Comparison of ENCODE assay signal across 19 mouse cellular contexts in the genomic region with DNA sequence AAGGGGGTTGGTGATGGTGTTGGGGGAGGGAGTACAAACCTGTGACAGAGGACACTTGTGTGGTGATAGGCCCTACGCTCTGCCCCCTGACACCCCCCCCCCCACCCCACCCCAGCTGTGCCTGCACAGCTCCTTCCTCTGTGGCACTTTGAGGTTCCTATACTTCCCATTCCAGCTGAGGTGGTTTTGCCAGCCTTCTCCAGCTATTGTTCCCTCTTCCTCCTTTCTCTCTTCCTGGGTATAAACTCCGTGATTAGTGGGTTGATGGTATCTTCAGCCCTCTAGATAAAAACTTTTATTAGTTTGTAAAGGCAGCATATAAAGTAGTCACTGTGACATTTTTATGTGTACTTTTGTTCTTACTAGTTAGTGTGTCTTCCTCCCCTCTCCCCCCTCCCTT. TPM values are rescaled to one million over a fixed set of nuclear protein-coding genes. Genes with fewer than 3 reads are reported as not detected.
DNase-seq lines count a peak whose midpoint lies in the region; ATAC-seq and TF ChIP-seq lines count a peak whose summit lies in the region.
"Had no signal": no experiment of that assay in that cellular context is flagged by ENCODE, and none has a peak within 500 bp of the region (broad histone marks: within the 10 kb centered on the region; RNA-seq: fewer than 3 reads in every experiment).

No protein-coding gene starts in this region.

- H3K4me2 ChIP-seq in hindbrain, embryonic 12.5 days (replicated peaks): no peak overlapping the region
- no peak overlapping the region for H3K4me2 ChIP-seq in hindbrain, embryonic 13.5 days
- H3K4me2 ChIP-seq in midbrain, embryonic 16.5 days (ENCODE audit: low read length): no peak overlapping the region
- H3K4me2 ChIP-seq in limb, embryonic 14.5 days (replicated peaks; ENCODE audit: low read depth, low read length, severe bottlenecking): no peak overlapping the region
- H3K4me2 ChIP-seq: liver, embryonic 15.5 days had no signal

- H3K9me3 ChIP-seq in hindbrain, embryonic 12.5 days (replicated peaks): no peaks in the 10 kb centered on the region
- no peaks in the 10 kb centered on the region for H3K9me3 ChIP-seq in hindbrain, embryonic 13.5 days
- no peaks in the 10 kb centered on the region for H3K9me3 ChIP-seq in midbrain, embryonic 10.5 days (replicated peaks)
- no peaks in the 10 kb centered on the region for H3K9me3 ChIP-seq in midbrain, embryonic 16.5 days (replicated peaks; ENCODE audit: control insufficient read depth, low read length, poor library complexity, severe bottlenecking)
- no peaks in the 10 kb centered on the region for H3K9me3 ChIP-seq in limb, embryonic 14.5 days (ENCODE audit: control insufficient read depth, low read length)
- H3K9me3 ChIP-seq: liver, embryonic 15.5 days had no signal

- no peaks in the 10 kb centered on the region for H3K27me3 ChIP-seq in hindbrain, embryonic 12.5 days
- no peaks in the 10 kb centered on the region for H3K27me3 ChIP-seq in hindbrain, embryonic 13.5 days
- H3K27me3 ChIP-seq in midbrain, embryonic 10.5 days (ENCODE audit: low read depth, poor library complexity, severe bottlenecking): no peaks in the 10 kb centered on the region
- no peaks in the 10 kb centered on the region for H3K27me3 ChIP-seq in midbrain, embryonic 16.5 days (ENCODE audit: control insufficient read depth, insufficient read depth, low read depth, low read length)
- H3K27me3 ChIP-seq in limb, embryonic 14.5 days (ENCODE audit: control insufficient read depth, insufficient read depth, low read length): no peaks in the 10 kb centered on the region
- H3K27me3 ChIP-seq: liver, embryonic 15.5 days had no signal

- no peak for ATAC-seq in hindbrain, embryonic 12.5 days (ENCODE audit: low FRiP score)
- ATAC-seq in hindbrain, embryonic 13.5 days (ENCODE audit: low FRiP score): no peak
- no peak for ATAC-seq in midbrain, embryonic 16.5 days
- ATAC-seq in limb, embryonic 14.5 days (ENCODE audit: low FRiP score, low read depth): 0 out of 2 replicates have a peak, but pooled peaks have one; percentile 5

- no peak for TF ChIP-seq POLR2A in limb, embryonic 14.5 days (IDR thresholded peaks at IDR 0.05; ENCODE audit: borderline replicate concordance, extremely low read depth, insufficient read depth, insufficient read length)

- no peaks in the 10 kb centered on the region for H3K36me3 ChIP-seq in hindbrain, embryonic 12.5 days
- no peaks in the 10 kb centered on the region for H3K36me3 ChIP-seq in hindbrain, embryonic 13.5 days
- H3K36me3 ChIP-seq in midbrain, embryonic 10.5 days: peaks cover 10% of the 10 kb centered on the region
- H3K36me3 ChIP-seq in midbrain, embryonic 16.5 days (ENCODE audit: control insufficient read depth, insufficient read depth, low read length): no peaks in the 10 kb centered on the region
- H3K36me3 ChIP-seq in limb, embryonic 14.5 days (ENCODE audit: control insufficient read depth, insufficient read depth, low read length): peaks cover 13% of the 10 kb centered on the region; the same call in 1 of the 2 replicates
- H3K36me3 ChIP-seq: liver, embryonic 15.5 days had no signal

- DNase-seq in heart, adult 11 months: peak; percentile 52
- DNase-seq in heart, postnatal 14 days: no peak
- DNase-seq in midbrain, embryonic 10.5 days (ENCODE audit: low spot score): no peak
- DNase-seq in limb, embryonic 14.5 days (ENCODE audit: low spot score): no peak
- DNase-seq in adipocyte (ENCODE audit: low spot score): no peak
- DNase-seq: adrenal gland, adult 2 months; cerebellum, adult 8-10 months; heart, postnatal 10 days; kidney, postnatal 25 days; thymus, adult 18-20 months had no signal

- 0 out of 2 replicates have a peak overlapping the region, but pooled peaks have one; percentile 35 for H3K27ac ChIP-seq in hindbrain, embryonic 12.5 days
- no peak overlapping the region for H3K27ac ChIP-seq in hindbrain, embryonic 13.5 days
- H3K27ac ChIP-seq in midbrain, embryonic 10.5 days (replicated peaks): peak overlapping the region; percentile 90
- H3K27ac ChIP-seq in midbrain, embryonic 16.5 days (ENCODE audit: low read length): no peak overlapping the region
- no peak overlapping the region for H3K27ac ChIP-seq in limb, embryonic 14.5 days (replicated peaks; ENCODE audit: low read depth, low read length)
- H3K27ac ChIP-seq: liver, embryonic 15.5 days had no signal

- peaks cover 39% of the 10 kb centered on the region for H3K4me1 ChIP-seq in hindbrain, embryonic 12.5 days
- H3K4me1 ChIP-seq in hindbrain, embryonic 13.5 days (replicated peaks): peaks cover 34% of the 10 kb centered on the region
- peaks cover 66% of the 10 kb centered on the region for H3K4me1 ChIP-seq in midbrain, embryonic 10.5 days
- H3K4me1 ChIP-seq in midbrain, embryonic 16.5 days (ENCODE audit: control insufficient read depth, insufficient read depth, low read length): peaks cover 7% of the 10 kb centered on the region; the same call in 1 of the 2 replicates
- peaks cover 9% of the 10 kb centered on the region; the same call in 1 of the 2 replicates for H3K4me1 ChIP-seq in limb, embryonic 14.5 days (ENCODE audit: control insufficient read depth, insufficient read depth, low read length)
- H3K4me1 ChIP-seq: liver, embryonic 15.5 days had no signal

- intact Hi-C loops in heart, postnatal 14 days (cut with DNase I): no loop called here

- no peak overlapping the region for H3K9ac ChIP-seq in hindbrain, embryonic 12.5 days
- H3K9ac ChIP-seq in hindbrain, embryonic 13.5 days: no peak overlapping the region
- no peak overlapping the region for H3K9ac ChIP-seq in midbrain, embryonic 16.5 days (ENCODE audit: low read depth, low read length)
- no peak overlapping the region for H3K9ac ChIP-seq in limb, embryonic 14.5 days (ENCODE audit: low read depth, low read length, severe bottlenecking)
- H3K9ac ChIP-seq: liver, embryonic 15.5 days had no signal

- no peak overlapping the region for H3K4me3 ChIP-seq in hindbrain, embryonic 12.5 days
- no peak overlapping the region for H3K4me3 ChIP-seq in hindbrain, embryonic 13.5 days
- H3K4me3 ChIP-seq in midbrain, embryonic 10.5 days: no peak overlapping the region
- no peak overlapping the region for H3K4me3 ChIP-seq in midbrain, embryonic 16.5 days (ENCODE audit: low read depth, low read length)
- no peak overlapping the region for H3K4me3 ChIP-seq in limb, embryonic 14.5 days (replicated peaks; ENCODE audit: low read length)
- H3K4me3 ChIP-seq: liver, embryonic 15.5 days had no signal

- WGBS in hindbrain, embryonic 12.5 days: 77% methylated on average over 2 of the region's 2 CpGs
- WGBS in hindbrain, embryonic 13.5 days: 32% methylated on average over 2 of the region's 2 CpGs
- 79% methylated on average over 2 of the region's 2 CpGs for WGBS in midbrain, embryonic 10.5 days
- WGBS in midbrain, embryonic 16.5 days: 65% methylated on average over 2 of the region's 2 CpGs
- 41% methylated on average over 2 of the region's 2 CpGs for WGBS in limb, embryonic 14.5 days

RNA-seq across cellular contexts. Expression of a gene that starts 58.5 kb away (rescaled TPM):
- not detected for total RNA-seq in heart, postnatal 14 days (2021)
- not detected in 2 replicates for polyA plus RNA-seq in hindbrain, embryonic 12.5 days (2016; fragmentation: Nextera tagmentation; extraction: Ambion mirVana)
- not detected in 2 replicates for polyA plus RNA-seq in hindbrain, embryonic 13.5 days (2015; fragmentation: Nextera tagmentation; extraction: Ambion mirVana)
- polyA plus RNA-seq in midbrain, embryonic 10.5 days (2016; fragmentation: Nextera tagmentation; extraction: Ambion mirVana): not detected in 2 replicates
- not detected in 2 replicates for polyA plus RNA-seq in midbrain, embryonic 16.5 days (2015; fragmentation: Nextera tagmentation; extraction: Ambion mirVana)
- 0.14 TPM in 1 of 2 replicates, not detected in the other for polyA plus RNA-seq in limb, embryonic 14.5 days (2012; rRNA removed)
- not detected in 2 replicates for polyA plus RNA-seq in limb, embryonic 14.5 days (2014; fragmentation: Nextera tagmentation; extraction: Ambion mirVana)
- total RNA-seq: adrenal gland, adult 2 months; heart, postnatal 10 days; layer of hippocampus, postnatal 14 days; left cerebral cortex, postnatal 25 days; megakaryocyte progenitor cell, adult 5-6 weeks; monocyte, adult 5-6 weeks; neutrophil, adult 5-6 weeks had no signal
- polyA plus RNA-seq: adrenal gland, adult 2 months; liver, embryonic 15.5 days had no signal

RNA-seq across cellular contexts. Expression of a gene that starts 59.0 kb away (rescaled TPM):
- 10 to 100 TPM; 22.7 to 23.3 TPM for total RNA-seq in heart, postnatal 14 days (2021)
- polyA plus RNA-seq in hindbrain, embryonic 12.5 days (2016; fragmentation: Nextera tagmentation; extraction: Ambion mirVana): 60.3 and 80.0 TPM in 2 replicates
- 32.3 and 34.2 TPM in 2 replicates for polyA plus RNA-seq in hindbrain, embryonic 13.5 days (2015; fragmentation: Nextera tagmentation; extraction: Ambion mirVana)
- polyA plus RNA-seq in midbrain, embryonic 10.5 days (2016; fragmentation: Nextera tagmentation; extraction: Ambion mirVana): 65.6 and 82.0 TPM in 2 replicates
- polyA plus RNA-seq in midbrain, embryonic 16.5 days (2015; fragmentation: Nextera tagmentation; extraction: Ambion mirVana): 26.3 and 31.0 TPM in 2 replicates
- polyA plus RNA-seq in limb, embryonic 14.5 days (2012; rRNA removed): 841 and 1,093 TPM in 2 replicates
- 298 and 354 TPM in 2 replicates for polyA plus RNA-seq in limb, embryonic 14.5 days (2014; fragmentation: Nextera tagmentation; extraction: Ambion mirVana)
- total RNA-seq: neutrophil, adult 5-6 weeks had no signal

Comparison
In these comparisons a context has a peak if more than half of its experiments do, and no peak if none do; other contexts are left out.
1. H3K27ac ChIP-seq: peak in hindbrain, embryonic 12.5 days (single experiment) and midbrain, embryonic 10.5 days (single experiment); none in hindbrain, embryonic 13.5 days (single experiment), midbrain, embryonic 16.5 days (single experiment) and limb, embryonic 14.5 days (single experiment).